Mouse (Mus musculus) CD4-positive, CD25-positive, alpha-beta regulatory T cell, adult 2 months (primary cell): ENCODE data around the gene Espn.
A peak's percentile ranks its signal among the peaks of the same experiment; 100 is the strongest.

ENCODE experiments used
- DNase-seq: peaks from one replicate; pipeline ENCODE4 v3.0.0-alpha.2; 2012; ENCODE audit warnings: low read depth, low spot score

The Espn gene

DNA sequence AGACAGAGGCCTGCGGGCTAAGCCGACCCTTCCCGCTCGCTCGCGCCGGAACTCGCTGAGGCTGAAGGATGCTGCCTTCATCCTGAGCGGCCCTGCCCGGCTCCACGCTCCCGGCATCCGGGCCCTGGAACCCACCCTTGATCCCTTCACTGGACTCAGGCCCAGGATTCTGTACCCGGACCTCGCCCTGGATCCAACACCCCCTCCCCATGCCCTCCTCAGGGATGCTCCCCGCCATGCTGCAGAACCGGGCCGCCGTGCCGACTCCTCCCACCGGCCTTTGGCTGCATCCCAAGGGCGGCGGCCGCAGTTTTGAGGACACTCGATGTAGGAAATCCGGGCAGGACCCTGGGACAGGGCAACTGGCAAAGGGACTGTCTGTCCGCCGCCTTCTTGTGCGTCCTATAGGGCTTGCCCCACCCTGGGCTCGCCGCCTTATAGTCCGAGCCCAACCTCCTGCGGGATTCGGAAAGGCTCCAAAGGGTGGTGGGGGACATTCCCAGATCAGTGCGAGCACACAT, 26.2 kb upstream of the Espn start:
- DNase-seq, result no peak

DNA sequence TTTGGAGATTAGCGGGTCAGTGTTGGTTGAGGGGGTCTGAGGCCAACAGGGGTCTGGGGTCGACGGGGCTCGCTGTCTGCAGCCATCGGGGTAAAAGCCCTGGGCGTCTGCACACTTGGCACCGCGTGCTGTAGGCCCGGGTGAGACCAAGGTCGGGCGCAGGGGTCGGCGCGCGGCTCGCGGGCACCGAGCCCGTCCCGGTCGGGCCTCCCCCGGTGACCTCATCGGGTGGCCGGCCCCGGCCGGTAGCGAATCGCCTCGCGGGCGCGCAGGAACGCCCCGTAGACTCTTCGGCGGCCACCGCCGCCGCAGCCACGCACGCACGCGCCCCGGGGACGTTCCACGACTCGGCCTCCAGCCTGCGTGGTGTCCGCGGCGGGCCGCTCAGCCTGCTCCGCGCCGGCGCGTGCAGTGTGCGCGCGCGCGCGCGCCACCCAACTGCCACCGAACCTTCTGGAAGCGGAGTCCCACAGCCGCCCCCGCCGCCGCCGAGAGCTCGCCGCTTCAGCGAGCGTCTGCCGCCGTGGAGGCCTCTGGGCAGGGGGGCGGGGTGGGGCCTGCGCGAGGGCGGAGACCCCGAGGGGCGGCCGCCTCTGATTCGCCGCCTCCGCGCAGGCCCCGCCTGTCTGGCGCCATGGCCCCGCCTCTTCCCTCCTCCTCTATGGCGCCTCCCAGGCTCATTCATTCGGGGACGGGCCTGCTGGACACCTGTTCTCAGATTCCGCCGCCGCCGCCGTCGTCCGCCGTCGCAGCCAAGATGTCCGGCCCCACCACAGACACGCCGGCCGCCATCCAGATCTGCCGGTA, 25.6 kb upstream of the Espn start, which contains the start of gene Acot7:
Gene Acot7, plus strand, starts transcription at position 598 of the 807 bp plus-strand sequence.
- peak; percentile 96 for DNase-seq

DNA sequence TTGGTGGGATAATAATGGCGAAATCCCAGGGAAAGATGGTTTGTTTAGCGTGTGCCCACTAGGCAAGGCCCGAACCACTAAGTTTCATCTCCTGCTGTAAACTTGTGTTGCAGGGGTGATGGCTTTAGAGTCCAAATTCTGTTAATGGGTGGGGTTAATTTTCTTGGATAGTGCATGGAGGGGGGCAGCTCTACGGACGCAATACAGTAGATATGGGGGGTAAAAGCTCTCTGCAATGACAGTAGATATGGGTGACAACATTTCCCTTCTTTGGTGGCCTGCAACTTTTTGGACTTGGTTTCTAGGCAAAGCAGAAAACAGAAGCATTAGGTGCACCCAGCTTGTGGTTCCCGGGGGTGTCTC, 25.0 kb upstream of the Espn start:
- no peak for DNase-seq

DNA sequence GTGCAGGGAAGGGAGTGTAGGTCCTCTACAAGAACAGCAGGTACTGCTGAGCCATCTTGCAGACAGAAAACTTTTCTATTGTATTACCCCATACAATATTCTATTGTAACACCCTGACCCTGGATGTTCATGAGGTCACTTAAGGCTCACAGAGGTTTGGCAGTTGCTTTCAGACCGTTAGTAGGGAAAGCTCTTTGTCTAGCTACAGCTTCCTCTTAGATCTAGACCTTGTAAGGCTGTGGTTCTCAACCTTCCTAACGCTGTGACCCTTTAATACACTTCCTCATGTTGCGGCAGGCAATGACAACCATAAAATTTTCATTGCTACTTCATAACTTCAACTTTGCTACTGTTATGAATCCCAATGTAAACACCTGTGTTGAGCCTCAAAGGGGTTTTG, 24.5 kb upstream of the Espn start:
- no peak for DNase-seq

DNA sequence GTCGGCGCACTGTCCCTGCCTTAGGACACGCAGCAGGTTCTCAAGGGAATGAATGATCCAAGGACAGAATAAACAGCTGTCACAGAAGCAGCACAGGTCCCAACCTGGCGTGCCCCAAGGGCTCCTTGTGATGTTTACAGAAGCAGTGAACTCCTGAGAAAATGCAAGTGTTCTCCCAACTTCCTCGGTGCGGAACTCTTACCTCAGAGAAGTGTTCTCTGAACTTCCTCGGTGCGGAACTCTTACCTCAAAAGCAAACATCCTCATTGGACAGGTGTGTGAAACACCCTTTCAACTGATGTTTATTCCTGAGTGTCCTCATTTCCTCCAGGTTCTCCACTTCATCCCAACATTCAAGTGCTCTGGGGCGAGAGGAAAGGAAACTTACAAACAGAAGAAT, 21.8 kb upstream of the Espn start:
- no peak for DNase-seq

DNA sequence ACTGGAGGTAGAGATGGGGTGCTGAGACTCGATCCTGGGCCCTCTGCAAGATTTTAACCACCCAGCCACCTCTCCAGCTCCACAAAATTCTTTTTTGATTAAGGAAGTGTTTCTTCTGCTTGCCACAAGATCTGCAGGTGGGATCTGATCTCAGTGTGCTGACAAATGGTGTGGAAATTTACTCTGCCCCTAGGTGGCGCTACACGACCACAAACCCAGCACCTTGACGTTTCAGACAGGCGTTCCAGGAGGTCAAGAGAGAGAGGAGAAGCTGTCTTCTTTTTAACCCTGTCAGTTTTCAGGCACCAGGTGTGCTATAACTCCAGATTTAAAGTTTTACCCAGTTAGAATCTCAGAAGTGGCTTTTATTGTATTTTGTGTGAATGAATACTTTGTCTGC, 20.9 kb upstream of the Espn start:
- peak; percentile 91 for DNase-seq

DNA sequence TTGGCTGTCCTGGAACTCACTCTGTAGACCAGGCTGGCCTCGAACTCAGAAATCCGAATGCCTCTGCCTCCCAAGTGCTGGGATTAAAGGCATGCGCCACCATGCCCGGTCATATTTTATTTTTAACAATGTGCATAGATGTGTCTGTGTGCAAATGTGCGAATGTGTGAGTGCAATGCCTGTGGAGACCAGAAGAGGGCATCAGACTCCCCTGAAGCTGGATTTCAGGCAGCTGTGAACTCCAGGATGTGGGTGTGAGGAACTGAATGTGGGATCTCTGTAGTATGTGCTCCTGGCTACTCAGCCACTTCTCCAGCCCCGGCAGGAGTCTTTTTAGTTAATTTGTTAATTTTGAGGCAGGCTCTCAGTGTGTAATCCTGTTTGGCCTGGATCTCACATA, 19.4 kb upstream of the Espn start:
- peak; percentile 63 for DNase-seq

DNA sequence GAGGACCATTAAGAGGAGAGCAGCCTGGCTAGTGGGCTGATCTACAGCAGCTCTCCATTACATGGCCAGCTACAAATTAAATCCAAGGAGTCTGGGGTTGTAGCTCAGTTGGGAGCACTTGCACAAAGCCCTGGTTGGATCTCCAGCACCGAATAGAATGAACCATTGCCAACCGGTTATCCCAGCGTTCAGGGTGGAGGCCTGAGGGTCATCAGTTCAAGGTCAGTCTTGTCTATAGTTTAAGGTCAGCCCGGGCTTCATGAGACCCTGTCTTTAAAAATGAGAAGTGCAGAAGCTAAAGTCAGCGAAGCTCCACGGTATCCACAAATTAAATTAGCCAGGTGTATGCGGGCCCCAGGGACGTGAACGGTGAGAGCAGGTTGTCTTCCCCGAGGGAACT, 18.1 kb upstream of the Espn start:
- no peak for DNase-seq

DNA sequence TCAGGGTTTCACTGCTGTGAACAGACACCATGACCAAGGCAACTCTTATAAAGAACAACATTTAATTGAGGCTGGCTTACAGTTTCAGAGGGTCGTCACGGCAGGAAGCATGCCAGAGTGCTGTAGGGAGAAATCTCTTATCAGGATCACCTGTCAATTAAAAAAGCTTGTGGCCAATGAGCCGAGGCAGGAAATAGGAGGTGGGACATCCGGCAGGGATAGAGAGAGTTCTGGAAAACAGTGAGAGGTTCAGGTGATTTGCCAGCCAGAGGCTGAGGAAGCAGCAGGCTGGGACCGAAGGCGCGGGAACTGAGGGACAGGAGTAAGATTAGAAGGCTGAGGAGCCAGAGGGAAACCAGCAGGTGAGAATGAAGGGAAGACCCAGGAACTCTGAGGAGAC, 16.9 kb upstream of the Espn start:
- DNase-seq, result no peak

DNA sequence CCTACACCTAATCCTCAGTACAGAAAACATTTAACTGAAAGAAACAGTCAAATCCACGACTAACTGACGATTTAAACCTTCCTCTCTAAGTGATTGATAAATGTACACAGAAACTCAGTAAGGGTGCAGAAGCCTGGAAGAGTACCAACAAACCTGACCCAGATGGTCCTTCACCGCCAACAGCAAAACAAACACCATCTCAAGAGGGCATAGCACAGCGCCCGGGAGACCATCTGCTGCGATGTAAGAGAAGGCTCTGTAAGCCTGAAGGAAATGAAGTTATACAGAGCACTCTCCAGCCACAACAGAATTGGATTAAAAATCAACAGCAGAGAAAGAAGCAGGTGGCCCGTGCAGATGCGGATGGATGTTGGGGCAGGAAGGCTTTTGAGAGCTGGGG, 15.9 kb upstream of the Espn start:
- no peak for DNase-seq

DNA sequence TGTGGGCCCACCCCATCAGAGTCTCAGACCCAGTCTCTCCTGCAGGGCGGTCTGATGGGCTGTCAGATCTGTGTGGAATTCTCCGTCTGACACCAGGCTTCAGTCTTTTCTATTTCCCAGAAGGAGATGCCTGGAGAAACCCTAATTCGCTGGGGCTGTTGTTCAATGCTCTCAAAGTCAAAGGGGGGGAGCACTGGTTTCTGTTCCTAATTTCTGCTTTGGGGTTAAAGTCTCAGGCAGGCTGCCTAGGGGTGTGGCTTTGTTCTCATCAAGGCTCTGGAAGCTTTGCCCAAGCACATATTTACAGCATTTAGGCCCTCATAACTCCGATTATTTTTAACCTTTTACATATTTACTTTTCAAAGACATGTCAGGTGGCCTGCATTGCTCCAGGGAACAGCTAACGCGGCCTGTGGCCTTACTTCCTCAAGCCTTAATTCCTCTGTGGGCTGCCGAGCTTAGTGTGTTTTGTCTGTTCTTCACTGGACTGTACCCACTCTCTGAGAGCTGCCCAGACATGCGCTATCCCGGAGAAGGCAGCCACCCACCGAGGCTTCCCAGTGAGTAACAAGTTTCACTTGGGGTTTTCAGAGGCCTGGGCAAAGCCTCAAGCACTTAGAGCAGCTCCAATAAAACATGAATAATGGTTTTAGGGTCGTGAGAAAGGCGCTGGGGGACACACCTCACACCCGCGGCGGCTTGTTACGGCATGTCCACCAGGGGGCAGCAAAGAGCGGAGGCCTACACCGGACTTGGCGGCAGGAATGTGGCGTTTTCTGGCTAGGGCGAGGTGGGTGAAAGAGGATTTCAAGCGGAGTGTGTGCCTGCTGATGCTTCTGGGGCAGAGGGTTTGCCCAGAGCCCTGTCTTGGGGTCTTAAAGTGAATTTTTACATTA, 13.1 kb upstream of the Espn start:
- DNase-seq, result peak; percentile 76

DNA sequence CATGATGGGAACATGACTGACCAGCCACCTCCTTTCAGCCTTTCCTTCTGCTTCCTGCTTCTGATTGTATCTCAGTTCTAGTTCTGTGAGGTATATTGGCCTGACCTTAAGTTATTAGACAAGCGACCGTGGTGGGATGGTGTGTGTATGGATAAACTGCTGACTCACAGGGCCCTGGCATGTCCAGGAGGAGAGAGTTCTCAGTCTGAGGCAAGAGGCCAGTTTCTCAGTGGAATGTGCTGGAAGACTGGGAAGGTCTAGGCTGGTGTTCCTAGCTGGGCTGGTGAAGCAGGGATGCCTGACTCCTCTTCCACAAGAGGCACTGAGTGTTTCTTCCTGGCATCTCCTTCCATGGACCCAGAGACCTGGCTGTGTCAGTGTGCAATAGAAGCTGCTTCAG, 10.6 kb upstream of the Espn start:
- no peak for DNase-seq

DNA sequence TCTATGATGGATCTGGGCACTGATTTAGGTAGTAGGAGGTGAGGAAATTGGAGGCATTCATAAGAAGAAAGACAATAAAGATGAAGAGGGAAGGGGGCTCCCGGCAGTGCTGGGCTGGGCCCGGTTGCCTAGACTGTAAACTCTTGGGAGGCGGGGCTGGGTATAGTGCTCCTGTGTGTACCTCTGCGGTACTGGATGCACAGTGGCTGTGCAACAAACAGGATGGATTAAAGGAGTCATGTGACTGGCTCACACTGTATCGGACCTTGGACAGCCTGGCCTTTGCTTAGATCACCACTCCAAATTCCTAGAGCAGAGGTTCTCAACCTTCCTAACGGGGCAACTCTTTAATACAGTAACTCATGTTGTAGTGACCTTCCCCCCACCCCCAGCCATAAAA, 9.4 kb upstream of the Espn start:
- DNase-seq, result no peak

DNA sequence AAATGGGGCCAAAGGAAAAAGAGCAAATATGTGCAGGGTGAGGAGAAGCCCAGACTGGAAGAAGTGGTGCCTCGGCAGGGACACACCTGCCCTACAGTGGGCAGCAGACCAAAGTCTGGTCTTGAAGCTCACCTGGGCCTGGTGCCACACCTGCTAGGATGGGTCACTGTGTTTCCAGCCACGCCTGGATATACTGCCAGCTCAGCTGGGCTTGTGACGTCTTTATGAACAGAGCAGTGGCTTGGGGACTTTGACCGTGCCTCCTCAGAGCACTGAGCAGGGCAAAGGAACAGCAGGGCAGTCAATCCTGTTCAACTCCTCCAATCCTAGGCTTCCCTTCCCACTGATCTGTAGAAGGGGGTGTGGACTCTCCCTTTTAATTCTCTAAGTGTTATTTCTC, 8.6 kb upstream of the Espn start:
- no peak for DNase-seq

DNA sequence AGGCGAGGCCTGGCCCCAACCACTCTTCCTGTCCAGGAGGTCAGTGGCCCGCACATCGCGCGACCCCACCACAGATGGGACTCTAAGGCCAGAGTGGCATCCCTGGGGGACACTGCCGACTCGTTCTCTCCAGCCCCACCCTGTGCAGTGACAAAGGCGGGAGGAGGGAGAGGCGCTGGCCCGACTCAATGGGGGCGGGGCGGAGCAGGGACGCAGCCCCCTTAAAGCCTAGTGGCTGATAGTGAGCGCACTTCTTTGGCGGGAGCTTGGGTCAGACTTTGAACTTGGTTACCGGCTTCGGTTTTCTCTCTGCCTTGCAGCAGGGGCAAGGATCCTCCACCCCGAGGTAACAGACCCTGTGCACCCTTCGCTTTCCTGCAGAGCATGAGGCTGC, 7.1 kb upstream of the Espn start:
- no peak for DNase-seq

DNA sequence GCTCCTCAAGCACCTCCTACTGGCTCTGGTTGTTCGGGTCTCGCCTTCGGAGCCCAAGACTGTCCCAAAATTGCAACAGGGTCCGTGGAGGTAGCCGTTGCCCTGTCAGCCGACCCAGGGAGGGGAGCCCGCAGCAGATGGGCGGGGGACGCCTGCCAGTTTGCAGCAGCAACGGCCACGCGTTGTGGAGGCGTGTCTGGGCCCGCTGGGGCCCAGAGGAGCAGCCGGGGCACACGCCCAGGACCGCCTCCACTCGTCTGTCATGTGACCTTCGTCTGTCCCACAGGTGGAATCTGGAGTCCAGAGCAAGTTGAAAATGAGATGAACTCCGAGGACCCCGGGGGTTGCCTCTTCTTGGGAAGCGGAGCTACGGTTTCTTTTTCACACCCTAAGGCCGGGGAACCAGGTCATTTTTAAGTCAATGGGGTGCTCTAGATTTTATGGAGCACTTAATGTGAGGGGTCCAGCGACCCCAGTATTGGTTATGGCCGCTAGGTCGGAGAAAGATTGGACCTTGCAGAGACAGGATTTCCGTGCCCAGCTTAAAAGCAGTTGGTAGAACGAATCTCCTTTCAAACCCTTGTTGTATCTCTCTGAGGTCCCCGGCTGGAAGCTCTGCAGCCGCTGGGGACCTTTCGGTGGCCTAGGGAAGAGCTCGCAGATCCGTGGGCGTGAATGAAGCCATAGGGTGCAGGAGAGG, 6.6 kb upstream of the Espn start, which contains the start of gene Hes2:
Gene Hes2, plus strand, starts transcription at position 283 of the 700 bp plus-strand sequence.
- DNase-seq, result peak; percentile 46

DNA sequence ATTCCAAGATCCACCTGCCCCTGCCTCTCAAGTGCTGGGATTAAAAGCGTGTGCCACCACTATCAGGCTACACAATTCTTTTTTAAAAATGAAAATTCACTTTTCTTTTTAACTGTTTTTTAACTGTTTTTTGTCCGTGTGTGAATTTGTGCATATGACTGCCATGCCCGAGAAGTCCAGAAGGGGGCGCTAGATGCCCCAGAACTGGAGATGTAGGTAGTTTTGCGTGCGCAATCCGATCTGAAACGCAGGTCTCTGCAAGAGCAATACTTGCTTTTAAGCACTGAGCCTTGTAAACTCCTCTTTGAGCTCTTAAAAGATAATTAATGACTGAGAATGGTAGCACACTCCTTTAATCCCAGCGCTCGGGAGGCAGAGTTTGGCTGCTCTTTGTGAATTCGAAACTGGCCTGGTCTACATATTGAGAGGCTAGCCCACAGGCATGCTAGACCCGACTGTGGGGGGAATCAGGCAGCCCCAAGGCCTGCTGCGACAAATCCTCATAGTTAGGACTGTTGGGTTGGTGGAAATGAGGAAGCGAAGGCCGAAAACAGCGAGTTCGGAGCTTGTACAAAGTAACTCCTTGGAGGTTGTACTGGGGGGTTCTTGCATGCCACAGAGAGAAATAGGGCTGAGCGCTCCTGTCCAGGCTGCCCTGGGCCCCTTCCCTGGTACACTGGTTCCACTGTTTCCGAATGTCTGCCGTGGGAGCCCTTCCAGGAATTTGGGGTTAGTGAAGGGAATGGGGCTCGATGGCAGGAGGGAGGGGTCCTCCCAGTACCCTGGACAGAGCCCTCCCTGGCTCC, 5.8 kb upstream of the Espn start:
- peak; percentile 82 for DNase-seq

DNA sequence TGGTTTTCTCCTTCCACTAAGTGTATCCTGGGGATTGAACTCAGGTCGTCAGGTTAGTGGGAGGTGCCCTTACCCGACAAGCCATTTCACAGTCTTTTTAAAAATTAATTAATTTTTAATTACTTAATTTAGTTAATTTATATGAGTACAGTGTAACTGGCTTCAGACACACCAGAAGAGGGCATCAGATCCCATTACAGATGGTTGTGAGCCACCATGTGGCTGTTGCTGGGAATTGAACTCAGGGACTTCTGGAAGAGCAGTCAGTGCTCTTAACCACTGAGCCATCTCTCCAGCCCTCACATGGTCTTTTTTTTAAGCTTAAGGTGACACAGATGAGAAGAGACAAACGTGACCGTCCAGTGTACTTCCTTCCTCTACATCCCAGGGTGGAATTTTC, 2.8 kb upstream of the Espn start:
- no peak for DNase-seq

DNA sequence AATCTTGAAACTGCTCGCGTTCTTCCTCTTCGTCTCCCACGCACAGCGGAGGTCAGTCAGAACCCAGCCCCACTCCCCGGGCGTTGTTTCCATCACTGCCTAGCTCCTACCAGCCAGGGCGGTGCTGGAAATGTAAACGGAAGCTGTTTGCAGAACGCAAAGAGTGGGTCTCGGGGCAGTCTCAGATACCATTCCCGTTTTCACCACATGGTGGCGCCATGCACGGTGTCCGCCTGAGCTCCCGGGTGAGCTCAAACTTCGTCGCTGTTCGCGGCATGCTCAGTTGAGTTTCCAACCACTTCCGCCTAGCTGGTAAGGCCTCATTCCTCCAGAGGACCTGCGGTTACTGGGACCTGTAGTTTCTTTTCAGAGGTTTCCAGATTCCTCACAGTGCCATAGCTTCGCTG, 1.6 kb upstream of the Espn start:
- peak; percentile 96 for DNase-seq

DNA sequence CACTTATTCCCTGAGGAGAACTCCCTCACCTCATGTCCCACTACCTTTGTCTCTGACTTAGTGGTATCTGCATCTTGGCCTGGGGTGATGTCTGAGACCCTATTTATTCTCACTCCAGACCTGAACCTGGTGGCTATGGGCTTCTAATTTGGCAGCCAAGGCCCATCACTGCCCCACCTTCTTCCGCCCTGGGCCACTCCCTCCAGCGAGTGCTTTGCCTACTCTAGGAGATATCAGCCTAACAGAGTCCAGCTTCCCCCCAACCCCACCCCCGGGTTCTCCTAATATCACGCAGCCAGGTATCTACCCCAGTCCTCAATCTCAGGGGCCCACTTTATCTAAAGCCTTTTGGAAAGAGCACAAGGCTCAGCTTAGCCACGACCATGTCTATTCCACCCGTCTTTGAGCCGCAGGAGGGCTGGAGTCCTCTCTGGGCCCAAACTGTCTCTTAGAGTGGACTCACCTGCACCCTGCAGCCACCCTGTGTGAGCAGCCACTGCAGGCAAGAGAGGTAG, 663 bp downstream of the Espn start:
- DNase-seq, result no peak

DNA sequence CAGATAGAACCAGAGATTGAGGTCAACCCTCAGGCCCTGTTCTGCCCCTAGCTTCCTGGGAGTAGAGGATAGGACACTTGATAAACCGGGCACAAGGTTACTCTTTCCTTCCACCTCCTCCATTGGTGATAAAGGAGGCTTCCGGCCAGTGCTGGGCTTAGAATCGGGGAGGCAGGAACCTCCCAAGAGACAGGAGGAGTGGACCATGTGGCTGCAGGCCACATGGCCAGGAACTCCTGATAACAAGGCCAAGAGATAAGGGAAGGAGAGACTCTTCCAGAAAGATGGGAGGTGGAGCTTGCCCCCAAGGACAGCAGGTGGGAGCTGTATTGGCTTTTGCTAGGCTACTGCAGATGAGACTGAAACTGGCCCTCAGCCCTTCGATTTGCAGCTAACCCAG, 1.6 kb downstream of the Espn start:
- no peak for DNase-seq
